Mouse (Mus musculus) fibroblast of lung, adult 2 months (primary cell): ENCODE measurements around the gene Prrc2b.

ENCODE experiments used
- DNase-seq: peaks from one replicate; pipeline ENCODE4 v3.0.0-alpha.2; 2011; ENCODE audit warnings: low read depth

Prrc2b gene

DNA sequence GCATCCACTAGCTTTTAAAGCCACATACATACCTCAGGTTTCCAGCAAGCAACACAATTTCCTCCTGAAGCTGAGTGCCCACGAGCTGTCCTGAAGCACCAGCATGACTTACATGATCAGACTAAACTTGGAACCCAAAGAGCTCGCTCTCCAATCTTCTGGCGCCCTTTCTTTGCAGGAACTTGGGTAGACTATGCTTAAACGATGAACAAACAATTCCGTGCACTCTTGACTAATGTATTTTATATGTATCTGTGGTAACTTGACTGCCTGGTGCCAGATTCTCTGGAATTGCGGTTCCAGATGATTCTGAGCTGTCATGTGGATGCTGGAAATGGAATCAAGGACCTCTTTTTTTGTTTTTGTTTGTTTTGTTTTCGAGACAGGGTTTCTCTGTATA lies 84.6 kb downstream of the Prrc2b start:
- DNase-seq, result no peak

DNA sequence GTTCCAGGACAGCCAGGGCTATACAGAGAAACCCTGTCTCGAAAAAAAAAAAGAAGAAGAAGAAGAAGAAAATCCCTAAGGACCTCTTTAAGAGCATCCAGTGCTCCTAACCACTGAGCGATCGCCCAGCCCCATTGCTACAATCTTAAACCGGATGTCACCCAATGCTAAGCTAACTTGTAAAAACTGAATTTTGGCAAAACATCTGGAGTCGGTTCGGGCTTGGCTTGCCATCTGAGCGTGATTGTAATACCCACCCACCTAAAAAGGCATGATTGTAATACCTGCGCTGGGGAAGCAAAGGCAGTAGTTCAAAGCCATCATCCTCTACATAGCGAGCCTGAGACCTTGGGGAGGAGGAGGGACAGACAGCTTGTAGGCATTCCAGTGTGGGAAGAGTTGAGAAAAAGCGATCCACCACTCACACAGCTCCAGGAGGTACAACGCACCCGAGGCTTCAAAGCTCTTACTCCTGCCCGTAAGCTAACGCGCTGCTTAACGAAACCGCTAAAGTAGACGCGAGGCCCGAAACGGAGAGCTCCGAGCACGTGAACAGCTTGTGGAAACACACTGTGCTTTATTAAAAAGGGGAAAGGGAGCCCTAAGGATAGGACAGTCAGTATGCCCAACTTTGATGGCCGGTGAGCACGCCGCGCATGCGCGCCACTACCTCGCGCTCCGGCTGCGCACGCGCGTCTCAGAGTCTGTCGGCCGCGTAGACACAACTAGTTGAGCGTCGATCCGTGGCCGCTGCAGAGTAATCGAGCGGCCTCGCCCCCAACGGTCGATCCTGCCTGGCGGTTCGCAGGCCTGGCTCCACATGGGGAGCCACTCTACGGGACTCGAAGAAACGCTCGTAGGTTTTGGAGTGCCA lies 85.2 kb downstream of the Prrc2b start, which contains the start of gene Pomt1:
Pomt1 (plus strand) TSS at position 705 of the 874 bp plus-strand sequence.
- DNase-seq, result peak; percentile 85

DNA sequence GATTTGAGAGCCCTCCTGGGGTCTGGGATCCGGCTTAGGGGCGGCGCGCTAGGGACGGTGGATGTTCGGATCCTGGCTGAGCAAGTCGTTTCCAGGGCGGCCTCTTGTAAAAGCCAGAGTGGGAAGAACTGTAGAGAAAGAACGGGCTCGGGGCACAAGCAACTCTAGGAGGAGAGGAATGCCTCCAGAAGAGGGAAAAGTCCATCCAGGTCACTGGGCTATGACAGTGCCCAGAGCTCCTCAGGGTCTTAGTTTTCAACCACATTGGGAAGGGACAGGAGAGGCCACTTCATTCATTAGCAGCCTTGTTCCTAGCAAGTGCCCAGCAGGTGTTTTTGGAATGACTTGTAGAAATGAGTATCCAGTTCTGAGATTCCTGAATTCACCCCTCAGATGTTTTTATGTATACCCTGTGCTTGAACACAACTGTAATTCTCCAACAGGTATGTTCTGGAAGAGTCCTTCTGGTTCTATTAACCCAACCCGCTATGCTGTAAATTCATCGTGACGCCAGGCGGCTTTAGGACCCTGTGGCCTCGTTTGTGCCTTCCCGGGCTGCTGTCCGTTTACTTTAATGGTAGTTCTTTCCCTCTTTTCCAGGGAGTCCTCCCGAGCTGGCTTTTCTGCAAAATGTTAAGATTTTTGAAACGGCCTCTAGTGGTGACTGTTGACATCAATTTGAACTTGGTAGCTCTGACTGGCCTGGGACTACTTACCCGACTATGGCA lies 86.0 kb downstream of the Prrc2b start:
- DNase-seq, result peak; percentile 60

DNA sequence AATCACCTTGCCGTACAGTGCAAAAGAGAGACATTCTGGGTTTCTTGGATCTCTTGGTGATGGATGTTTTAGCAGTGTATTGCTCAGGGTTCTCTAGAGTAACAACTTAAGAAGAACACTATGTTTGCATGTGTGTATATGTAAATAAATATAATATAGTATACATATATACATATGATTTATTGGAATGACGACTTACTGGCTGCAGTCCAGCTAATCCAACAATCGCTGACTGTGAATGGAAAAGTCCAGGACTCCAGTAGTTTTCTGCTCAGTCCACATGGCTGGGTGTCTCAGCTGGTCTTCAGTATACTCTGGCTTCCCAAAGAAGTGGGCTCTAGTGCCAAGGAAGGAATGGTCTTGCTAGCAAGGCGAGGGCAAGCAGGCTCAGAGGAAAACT lies 86.7 kb downstream of the Prrc2b start:
- no peak for DNase-seq

DNA sequence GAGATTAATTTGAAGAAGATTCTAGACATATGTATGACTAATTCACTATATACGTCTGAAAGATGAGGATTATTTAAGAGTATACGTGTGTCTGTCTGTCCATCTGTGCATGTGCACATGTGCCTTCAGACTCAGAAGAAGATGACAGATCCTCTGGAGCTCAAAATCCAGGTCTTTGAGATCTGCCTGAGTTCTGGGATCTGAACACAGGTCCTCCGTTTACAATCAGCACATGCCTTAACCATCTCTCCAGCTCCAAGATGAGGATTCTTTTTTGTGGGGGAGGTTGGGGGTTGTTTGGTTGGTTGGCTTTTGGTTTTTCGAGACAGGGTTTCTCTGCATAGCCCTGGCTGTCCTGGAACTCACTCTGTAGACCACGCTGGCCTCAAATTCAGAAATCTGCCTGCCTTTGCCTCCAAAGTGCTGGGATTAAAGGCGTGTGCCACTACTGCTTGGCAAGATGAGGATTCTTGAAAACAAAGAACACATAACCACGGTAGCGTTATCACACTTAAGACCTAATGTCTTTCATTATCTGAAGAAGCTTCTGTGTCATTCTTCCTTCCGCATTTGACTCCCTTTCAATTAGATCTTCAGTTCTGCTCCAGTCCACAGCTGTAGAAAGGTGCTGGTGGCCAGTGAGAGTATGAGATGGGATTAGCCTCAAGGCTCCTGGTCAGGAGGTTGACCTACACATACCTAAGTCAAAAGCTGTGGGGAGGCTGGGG lies 88.0 kb downstream of the Prrc2b start:
- DNase-seq, result no peak

DNA sequence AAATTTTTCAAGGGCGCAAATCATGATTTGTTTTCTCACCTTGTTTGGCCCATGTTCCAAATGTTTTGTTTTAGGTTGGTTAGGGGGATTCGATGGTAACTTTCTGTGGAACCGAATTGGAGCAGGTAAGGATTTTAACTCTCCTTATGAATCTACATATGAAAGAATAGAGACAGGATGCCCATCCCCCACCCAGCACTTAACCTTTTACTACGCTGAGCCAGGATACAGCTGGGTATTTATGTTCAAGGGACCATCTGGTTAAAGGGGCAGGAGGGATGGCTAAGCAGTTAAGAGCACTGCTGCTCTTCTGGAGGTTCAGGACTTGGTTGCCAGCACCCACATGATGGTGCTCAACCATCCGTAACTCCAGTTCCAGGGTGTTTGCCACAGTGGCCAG lies 89.7 kb downstream of the Prrc2b start:
- DNase-seq, result no peak

DNA sequence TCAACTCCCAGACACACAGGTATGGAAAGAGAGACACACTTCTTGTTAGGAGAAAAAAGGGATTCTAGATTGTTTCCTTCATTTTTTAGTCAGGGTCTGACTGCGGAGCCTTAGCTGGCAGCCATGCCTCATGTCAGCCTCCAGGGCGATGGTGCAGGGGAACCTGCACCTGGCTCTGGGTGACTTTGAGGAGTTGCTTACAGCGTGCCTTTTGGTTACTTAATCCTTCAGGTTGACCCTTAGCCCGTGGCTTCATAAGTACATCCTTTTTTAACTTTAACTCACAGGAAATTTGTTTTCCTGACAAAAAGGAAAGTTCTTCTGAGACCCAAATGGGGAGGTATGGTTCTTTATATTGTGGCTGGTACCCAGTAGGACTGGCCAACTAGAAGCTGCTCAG lies 92.1 kb downstream of the Prrc2b start:
- DNase-seq, result no peak

DNA sequence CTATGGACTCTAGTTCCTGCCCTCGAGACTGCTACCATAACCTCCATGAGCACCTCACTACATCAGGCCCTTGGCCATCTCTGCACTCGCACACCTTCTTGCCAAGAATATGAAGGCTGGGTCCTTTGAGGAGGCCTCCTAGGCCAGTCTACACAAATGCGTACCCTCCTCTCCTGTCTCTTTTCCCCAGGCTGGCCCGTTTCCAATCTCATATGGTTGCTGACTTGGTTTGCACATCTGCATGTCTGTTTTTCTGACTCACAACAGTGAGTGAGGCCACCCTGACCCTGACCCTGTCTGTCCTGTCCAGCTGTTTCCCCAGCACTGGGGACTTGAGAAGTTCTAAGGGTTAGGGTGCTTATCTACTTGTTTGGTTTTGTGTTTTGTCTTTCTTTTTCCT lies 95.9 kb downstream of the Prrc2b start:
- no peak for DNase-seq

DNA sequence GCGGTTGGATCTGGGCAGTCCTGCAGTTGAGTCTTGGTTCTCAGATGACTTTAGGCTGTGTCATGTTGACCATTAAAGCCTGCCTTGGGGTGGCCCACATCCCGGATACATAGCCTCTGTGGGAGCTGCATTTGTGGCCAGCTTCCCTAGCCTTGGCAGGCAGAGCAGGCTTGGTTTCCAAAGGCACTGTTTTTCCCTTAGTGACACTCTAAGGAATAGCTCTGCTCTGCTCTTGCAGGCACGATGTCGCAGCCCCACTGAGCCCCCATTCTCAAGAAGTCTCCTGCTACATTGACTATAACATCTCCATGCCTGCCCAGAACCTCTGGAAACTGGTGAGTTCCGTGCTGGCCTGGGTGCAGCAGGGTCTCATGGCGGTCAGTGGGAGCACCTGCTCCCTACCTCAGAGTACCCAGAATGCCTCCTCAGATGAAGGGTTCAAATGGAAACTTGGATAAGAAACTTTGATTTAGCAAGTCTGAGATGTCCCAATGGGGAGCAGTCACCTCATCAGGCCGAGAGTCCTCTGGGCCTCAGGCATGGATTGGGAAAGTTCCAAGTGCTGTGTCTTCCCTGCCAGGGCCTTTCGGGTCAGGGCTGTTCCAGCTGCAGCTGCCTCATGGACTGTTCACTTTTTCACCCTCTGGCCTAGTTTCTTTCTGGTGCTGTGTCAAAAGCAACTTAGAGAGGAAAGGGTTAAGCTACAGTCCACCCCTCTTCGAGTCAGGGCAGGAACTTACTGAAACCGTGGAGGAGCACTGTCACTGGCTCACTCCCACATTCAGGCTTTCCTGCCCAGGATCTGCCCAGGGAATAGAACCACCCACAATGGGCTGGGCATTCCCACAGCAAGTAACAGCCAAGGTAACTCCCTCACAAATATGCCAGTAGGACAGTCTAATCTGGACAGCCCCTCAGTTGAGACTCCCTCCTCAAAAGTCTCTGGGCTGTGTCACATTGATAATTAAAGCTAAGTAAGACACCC lies 97.8 kb downstream of the Prrc2b start:
- DNase-seq, result no peak

DNA sequence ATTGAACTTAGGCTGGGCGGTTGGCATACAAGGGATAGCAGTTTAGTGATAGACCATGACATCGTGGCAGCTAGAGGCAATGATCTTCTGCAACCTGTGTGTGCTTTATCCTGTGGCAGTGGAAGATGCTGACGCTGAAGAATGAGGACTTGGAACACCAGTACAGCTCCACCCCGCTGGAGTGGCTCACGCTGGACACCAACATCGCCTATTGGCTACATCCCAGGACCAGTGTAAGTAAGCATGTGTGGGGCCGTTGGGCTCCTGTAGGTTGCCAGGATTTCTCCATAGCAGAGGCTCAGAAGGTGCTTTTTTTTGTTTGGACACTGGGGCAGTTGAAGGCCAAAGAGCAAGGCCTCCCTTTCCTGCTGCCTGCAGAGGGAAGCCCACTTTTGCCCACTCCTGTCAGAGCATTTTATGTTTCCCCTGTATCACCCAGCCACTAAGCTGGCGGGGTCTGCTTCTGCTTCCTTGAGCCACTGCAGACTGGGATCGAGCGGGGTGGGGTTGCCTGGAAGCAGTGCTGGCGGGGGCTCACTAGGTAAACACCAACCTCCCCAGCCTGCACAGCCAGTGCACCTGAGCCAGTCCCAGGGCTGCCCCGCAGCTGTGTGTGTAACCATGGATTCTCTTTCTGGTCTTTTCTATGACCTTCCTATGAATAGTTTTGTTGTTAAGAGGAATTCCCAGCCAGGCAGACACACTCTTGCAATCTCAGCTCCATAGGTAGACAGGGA lies 101.1 kb downstream of the Prrc2b start:
- no peak for DNase-seq

DNA sequence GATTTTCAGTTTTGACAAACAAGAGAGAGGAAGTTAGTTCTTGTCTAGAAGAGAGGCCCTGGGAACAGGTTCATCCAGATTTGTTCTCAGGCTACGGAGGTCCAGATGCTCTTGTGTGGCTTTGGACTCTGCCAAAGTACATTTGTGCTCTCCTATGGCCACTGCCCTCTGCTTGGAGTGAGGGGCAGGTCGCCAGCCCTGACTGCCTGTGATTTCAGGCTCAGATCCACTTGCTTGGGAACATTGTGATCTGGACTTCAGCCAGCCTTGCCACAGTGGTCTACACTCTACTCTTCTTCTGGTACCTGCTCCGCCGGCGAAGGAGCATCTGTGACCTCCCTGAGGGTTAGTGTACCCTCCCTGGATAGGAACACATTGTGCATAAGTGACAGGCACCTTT lies 101.8 kb downstream of the Prrc2b start:
- no peak for DNase-seq

DNA sequence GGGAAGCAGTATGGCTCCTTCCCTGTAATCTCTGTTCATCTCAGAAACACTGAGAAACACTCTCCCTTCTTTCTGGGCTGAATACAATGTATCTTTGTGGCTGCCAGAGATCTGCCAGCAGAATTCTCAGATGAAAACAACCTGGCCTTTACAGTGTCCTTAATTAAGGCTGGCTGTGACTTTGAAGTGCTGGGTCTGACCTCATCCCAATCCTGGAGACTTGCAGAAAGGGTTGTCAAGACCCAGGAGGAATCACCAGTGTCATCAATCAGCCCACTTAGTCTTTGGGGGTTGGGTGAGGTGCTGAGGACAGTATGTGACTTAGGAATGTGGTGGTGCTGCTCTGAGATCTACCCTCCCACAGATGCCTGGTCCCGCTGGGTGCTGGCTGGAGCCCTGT lies 102.5 kb downstream of the Prrc2b start:
- no peak for DNase-seq

DNA sequence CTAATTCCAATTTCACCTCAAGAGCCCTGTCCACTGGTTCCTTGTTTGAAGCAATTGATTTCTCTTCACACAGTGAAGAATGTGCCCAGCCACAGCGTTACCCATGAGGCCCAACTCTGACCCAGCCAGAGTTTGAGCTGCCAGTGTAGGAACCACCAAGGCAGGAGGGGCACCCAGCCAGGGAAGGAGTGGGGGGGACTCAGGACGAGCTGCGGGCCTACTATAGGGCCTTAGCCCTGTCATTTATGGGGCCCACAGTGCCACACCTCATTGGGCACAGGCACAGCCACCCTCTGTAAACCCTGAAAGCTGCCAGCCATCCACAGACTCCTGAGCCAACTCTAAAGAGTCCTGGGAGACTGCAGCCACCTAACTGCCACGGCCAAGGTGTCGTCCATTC lies 103.7 kb downstream of the Prrc2b start:
- no peak for DNase-seq

DNA sequence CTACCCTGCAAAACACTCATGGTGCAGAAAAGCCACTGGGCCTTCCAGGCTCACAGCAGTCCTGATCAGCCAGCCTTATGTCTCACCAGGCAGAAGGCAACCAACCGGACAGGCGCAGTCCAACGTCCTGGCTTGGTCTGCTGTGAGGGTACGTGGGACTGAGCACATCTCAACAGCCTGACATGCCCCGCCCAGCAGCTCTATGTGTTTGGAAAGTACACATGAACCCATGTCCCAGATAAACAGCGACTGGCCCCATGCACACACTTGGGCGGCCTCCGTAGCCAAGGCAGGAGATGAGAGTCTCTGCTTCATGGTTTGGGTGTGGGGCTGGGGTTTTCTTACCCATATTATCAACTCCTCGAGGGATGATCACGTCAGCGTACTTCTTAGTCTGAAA lies 105.4 kb downstream of the Prrc2b start:
- no peak for DNase-seq

DNA sequence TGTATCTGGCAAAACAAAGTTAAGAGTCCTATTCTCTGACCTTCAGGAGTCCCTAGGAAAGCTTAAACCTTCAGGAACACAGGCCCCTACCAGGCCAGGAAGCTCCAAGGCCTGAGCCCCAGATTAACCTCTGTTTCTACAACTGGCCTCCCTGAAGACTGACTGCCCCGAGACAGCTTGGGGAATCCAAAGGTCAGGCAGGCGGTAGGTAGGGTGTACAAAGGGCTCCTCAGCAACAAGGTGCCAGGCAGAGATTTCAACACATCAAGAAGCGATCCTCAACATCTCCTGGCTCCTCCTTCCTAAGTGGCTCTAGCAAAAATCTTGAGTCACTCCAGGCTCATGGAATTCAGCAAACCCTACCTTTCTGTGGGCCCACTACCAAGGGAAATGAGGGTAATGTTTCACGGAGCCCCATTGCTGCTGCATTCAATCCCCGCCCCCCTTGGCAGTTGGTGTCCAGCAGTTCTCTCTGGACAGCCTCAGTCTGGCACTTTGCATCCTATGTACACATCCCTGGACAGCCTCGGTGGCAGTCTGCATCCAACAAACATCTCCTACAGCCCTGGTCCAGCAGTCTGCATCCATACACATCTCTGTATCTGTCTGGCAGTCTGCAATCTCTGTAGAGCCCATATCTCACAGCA lies 108.1 kb downstream of the Prrc2b start:
- no peak for DNase-seq

DNA sequence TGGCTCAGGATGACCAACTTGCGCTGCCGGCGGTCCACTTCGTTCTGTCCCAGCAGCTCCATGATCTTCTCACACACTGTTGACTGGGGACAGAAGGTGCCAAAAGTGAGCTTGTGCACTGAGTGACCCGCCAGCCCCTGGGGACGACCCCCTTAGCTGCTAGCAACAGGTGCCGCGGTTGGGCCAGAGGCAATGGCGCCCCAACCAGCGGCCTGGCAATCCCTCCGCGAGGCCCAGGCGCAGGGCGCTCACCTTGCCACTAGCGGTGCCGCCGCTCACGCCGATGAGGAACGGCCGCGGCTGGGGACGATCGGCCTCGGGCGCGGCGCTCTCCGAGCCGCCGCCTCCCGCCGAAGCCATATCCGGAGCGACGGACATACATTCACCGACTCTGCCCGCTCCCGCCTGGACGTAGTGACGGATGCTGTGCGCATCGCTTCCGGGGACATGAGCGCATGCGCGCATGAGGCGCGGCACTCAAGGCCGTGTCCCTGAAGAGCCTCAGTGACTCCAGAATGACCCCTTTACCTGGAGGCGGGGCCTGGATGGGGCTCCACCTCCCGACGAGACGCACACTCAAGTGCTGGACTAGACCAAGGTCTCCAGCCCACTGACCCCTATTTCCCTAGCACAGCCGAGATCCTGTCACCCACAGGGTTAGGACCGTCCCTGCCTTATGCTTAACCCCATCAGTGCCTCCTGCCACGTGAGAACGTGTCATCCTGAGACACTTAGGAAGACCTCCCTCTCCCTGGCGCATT lies 109.0 kb downstream of the Prrc2b start, which contains the start of gene Uck1:
Uck1 (minus strand) TSS at position 503 of the 761 bp plus-strand sequence.
- DNase-seq, result no peak

DNA sequence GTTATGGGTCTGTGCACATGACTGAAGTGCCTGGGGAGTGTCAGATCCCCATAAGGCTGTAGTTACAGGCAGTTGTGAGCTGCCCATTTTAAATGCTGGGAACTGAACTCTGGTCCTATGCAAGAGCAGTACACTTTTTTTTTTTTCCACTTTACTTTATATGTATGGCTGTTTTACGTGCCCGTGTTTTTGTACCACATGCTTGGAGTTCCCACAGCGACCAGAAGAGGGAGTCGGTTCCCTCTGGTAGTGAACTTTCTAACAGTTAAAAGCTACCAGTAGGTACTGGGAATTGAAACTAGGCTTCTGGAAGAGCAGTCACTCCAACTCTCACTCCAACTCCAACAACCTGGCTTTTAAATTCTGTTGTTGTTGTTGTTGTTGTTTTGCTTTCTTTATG lies 109.8 kb downstream of the Prrc2b start:
- peak; percentile 11 for DNase-seq

DNA sequence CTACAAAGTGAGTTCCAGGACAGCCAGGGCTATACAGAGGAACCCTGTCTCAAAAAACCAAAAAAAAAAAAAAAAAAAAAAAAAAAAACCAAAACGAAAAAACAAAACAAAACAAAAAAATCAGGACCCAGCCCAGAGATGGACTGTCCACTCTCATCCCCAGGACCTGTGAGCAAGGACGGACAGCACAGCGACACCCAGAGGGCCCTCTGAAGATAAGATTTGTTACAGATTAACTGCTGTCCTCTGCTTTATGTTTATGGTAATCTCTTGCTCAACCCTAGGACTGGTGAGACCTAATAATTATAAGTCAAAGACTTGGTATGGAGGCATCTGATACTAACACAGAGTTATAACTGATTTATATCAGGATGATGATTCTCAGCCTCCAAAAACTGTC lies 124.9 kb downstream of the Prrc2b start:
- DNase-seq, result no peak

DNA sequence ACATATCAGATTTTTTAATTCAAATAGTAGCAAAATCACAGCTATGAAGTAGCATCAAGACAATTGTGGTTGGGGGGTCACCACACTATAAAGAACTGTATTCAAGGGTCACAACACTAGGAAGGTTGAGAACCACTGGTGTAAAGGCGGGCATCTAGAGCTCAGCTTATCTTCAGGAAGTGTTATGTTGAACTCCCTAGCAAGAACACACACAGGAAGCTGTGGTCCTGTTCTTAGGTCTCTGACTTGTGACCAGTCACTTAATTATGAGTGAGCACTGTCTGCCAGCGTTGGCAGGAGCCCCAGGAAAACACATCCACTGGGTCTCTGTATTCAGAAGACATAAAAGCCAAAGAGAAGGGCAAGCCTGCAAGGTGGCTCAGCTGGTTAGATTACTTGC lies 131.4 kb downstream of the Prrc2b start:
- no peak for DNase-seq
